Mouse (Mus musculus): ENCODE results near the gene Hist1h4f.

DNA sequence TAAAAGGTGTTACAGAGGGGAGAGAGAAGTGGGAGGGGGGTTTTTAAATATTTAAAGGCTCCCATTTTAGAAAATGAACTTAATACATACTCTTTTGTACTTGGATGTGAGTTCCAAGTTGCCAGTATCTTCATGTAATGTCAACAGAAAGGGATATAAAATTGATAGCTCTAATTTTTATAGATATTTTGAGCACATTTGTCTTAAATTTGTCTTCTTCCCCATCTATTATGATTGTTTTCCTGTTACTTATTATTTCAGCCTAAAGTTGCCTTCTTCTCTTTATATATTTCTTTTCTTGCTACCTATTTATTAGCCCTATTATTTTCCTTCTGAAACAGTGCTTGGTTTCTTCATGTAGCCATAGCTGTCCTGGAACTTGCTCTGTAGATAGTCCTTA is 1.5 kb upstream of the Hist1h4f start, which contains the start of gene Hist1h1d:
- no peak for TF ChIP-seq CTCF (IDR thresholded peaks at IDR 0.05; ENCODE audit: low read depth)
- no peak for TF ChIP-seq EP300 (IDR thresholded peaks at IDR 0.05; ENCODE audit: low read depth)

All from liver, postnatal 0 days (tissue).